Mouse (Mus musculus) neural tube, embryonic 12.5 days (tissue): ENCODE data around the gene Pappa2. TPM values are rescaled to one million over a fixed set of nuclear protein-coding genes. Genes with fewer than 3 reads are reported as not detected.

Experiments
- ATAC-seq: fragments of 200-750 bp; cut with Nextera tagmentation; 2 replicates; pipeline ENCODE4 v1.8.0; 2017; ENCODE audit warnings: low read depth, mild to moderate bottlenecking, moderate TSS enrichment, moderate library complexity; ENCODE audit not compliant: low FRiP score
- H3K27ac ChIP-seq: fragments of 300-500 bp; sonication (generic); 2 replicates; pipeline ENCODE4 v1.5.1; 2016
- H3K27me3 ChIP-seq: fragments of 300-500 bp; sonication (generic); replicated peaks from 2 replicates; pipeline ENCODE4 v1.6.1; 2016; ENCODE audit warnings: mild to moderate bottlenecking
- H3K36me3 ChIP-seq: fragments of 300-500 bp; sonication (generic); 2 replicates; pipeline ENCODE4 v1.6.1; 2016; ENCODE audit warnings: mild to moderate bottlenecking
- H3K4me1 ChIP-seq: fragments of 300-500 bp; sonication (generic); 2 replicates; pipeline ENCODE4 v1.6.1; 2016
- H3K4me2 ChIP-seq: fragments of 300-500 bp; sonication (generic); replicated peaks from 2 replicates; pipeline ENCODE4 v1.6.1; 2016; ENCODE audit warnings: mild to moderate bottlenecking
- H3K4me3 ChIP-seq: fragments of 300-500 bp; sonication (generic); 2 replicates; pipeline ENCODE4 v1.5.1; 2016
- H3K9ac ChIP-seq: fragments of 300-500 bp; sonication (generic); 2 replicates; pipeline ENCODE4 v1.6.1; 2016; ENCODE audit warnings: mild to moderate bottlenecking
- H3K9me3 ChIP-seq: fragments of 300-500 bp; sonication (generic); 2 replicates; pipeline ENCODE4 v1.6.1; 2016; ENCODE audit warnings: mild to moderate bottlenecking
- WGBS: fragments of 180-500 bp; shearing (Covaris S2); methylation state at CpG from one replicate; pipeline ENCODE4 v1.1.7; 2016; 5-methylcytosine and 5-hydroxymethylcytosine counted together
- polyA plus RNA-seq: library from polyadenylated mRNA; unstranded; fragments of >200 nt; fragmentation: Nextera tagmentation; extraction: Ambion mirVana; gene quantifications from 2 replicates; pipeline ENCODE4 v1.2.1, GENCODE M21; 2016

Gene Pappa2
- polyA plus RNA-seq, 1 experiment from 2014 or later, result 5.0 TPM

DNA sequence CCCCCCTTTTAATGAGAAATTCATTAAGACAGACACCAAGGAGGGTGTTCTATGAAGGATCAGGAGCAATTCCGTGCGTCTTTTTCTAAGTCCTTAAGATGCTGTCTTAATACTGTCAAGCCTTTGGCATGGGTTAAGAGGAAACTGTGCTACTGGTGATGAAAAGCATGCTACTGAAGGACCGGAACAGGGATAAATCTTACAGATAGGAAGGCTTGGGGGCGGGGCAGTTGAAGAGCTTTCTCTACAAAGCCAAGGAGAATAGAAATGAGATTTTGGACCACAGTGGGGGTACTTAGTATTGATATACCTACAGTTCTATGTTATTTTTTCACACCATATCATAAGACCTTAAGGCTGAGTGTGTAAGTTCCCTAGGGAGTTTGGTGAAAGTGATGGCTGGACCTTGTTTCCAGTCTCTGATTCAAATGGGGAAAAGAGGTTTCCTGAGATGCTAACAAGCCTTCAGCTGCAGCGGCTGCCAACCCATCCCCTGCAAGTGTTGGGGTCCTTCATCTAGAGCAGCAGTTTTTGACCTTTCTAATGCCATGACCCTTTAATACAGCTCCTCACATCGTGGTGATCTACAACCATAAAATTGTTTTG, 240.0 kb downstream of the Pappa2 start:
- no peak overlapping the region for H3K4me3 ChIP-seq
- H3K36me3 ChIP-seq, result no peaks in the 10 kb centered on the region
- no peaks in the 10 kb centered on the region for H3K9me3 ChIP-seq
- H3K9ac ChIP-seq, result no peak overlapping the region
- H3K27ac ChIP-seq, result no peak overlapping the region
- 78% methylated on average over 6 of the region's 6 CpGs for WGBS
- ATAC-seq, result no peak
- H3K27me3 ChIP-seq, result no peaks in the 10 kb centered on the region
- H3K4me1 ChIP-seq, result no peaks in the 10 kb centered on the region
- H3K4me2 ChIP-seq, result no peak overlapping the region

DNA sequence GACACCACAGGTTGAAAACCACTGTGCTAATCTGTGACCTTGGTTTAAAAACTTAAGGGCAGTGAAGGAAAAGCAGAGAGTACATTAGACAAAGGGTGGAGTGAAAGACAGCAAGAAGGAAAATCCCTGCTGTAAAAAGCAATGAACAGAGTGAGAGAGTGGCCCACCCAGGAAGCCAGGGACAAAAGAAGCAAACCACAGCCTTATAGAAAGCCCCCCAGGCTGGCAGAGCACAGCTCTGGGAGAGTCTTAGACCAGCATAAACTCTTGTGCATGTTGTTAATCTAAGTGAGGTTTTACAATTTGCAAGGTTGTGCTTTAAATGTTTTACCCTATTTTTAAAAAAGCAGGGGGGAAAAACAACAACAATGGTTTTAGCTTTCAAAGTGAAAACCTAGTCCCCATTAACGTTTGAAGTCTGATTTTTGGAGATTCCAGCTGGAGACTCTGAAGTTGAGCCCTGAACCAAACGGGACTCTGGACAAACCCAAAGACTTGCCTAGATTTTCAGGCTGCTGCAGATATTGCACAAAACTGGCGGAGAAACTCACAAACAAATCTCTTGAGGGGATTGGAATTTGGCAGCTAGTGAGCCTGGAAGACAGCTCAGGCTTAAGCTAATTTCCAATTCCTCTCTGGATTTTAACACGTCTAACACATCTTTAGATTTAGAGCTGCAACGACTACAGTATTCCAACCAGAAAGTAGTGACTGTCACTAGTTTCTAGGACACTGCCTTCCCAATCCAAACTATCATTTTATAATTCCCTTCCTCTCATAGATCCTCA, 241.0 kb downstream of the Pappa2 start:
- Histone ChIP-seq H3K9ac (no peak overlapping the region), H3K27ac (no peak overlapping the region), H3K36me3 (no peaks in the 10 kb centered on the region), H3K27me3 (no peaks in the 10 kb centered on the region), H3K4me3 (no peak overlapping the region), H3K9me3 (no peaks in the 10 kb centered on the region), H3K4me1 (no peaks in the 10 kb centered on the region), H3K4me2 (no peak overlapping the region)
- WGBS, result 40% methylated on average over 5 of the region's 5 CpGs
- ATAC-seq, result no peak

DNA sequence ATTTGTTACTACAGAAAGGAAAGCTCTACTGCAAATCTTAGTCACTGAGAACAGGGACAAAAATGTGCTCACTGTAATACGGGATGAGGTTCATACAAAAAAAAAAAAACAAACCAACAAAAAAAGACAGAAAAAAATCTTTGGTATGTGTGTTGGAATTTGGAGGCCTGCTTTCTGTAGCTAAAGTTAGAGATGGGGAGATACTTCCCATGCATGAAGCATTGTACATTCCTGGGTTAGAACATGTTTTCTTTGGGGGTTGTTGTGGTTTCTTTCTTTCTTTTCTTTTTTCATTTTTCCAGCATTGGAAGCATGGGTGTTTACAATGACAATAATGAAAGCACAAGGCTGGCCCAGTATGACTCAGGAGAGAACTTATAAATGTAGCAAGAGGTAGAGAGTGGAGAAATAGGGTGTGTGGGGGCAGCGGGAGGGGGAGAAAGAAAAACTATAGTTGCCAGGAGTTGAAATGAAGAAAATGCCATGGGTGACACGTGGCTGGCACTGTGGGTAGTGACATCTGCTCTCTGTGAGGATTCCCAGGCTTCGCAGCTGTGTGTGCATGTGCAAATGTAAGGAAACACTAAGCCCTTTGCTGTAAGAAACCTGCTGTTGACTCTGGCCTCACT, 247.3 kb downstream of the Pappa2 start:
- ATAC-seq, result no peak
- no peak overlapping the region for H3K27ac ChIP-seq
- H3K4me1 ChIP-seq, result no peaks in the 10 kb centered on the region
- no peaks in the 10 kb centered on the region for H3K9me3 ChIP-seq
- no peaks in the 10 kb centered on the region for H3K36me3 ChIP-seq
- H3K9ac ChIP-seq, result no peak overlapping the region
- no peak overlapping the region for H3K4me3 ChIP-seq
- H3K4me2 ChIP-seq, result no peak overlapping the region
- WGBS, result 79% methylated on average over 4 of the region's 4 CpGs
- no peaks in the 10 kb centered on the region for H3K27me3 ChIP-seq

DNA sequence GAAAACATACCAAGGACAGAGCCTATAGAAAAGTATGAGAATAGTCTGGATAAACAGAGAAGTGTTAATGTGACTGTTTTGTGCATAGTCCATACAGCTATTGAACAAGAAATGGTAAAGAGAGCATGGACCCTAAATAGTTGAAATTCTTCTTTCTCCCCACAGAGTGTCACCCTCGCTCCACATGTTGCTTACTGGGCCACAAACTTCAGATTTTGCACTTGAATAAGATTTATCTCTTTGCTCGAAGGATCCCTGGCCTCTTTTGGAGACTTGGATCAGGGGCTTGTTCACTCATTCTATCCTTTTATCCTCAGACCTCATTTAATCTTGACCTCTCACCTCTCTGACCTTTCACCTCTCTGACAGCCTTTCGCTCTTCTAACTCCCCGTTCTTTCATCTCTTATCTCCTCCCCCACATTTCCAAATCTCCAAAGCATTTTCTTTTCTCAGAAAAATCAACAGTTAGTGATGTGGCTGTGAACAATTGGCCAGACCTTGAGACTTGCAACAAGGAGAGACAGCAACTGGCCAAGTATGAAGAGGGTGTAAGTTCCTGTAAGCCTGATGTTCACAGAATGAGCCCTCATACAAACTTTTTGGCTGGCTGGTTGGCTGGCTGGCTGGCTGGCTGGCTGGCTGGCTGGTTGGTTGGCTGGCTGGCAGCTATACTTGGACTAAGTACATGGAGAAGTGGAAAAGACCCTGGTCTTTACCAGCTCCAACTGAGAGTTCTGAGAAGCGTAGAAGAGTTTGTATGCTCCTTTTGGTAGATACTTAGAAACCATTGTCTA, 266.8 kb downstream of the Pappa2 start:
- WGBS, result 45% methylated on average over 5 of the region's 5 CpGs

DNA sequence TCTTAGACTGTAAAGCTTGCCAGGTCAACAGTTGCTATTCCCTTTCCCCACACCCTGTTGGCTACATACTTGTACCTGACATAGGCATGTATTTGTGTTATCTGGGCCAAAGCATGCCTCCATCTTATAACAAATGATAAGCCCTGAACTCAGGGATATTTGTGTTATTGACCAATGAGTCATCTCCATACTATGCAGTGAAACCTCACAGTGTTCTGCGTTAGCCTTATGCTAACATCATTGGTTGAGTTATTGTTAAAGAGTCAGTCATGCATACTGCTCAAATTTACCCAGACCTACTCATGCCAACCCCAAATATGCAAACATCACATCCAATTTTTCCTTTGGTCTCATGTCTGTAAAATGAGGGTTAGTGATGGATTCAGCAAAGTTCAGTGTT, 279.0 kb downstream of the Pappa2 start:
- H3K4me2 ChIP-seq, result no peak overlapping the region
- no peaks in the 10 kb centered on the region for H3K4me1 ChIP-seq
- H3K27ac ChIP-seq, result no peak overlapping the region
- no peak for ATAC-seq
- no peaks in the 10 kb centered on the region for H3K9me3 ChIP-seq
- H3K36me3 ChIP-seq, result no peaks in the 10 kb centered on the region
- no peaks in the 10 kb centered on the region for H3K27me3 ChIP-seq
- no peak overlapping the region for H3K4me3 ChIP-seq
- 84% methylated on average over 1 of the region's 1 CpGs for WGBS
- no peak overlapping the region for H3K9ac ChIP-seq

More for the DNA sequence above, 266.8 kb downstream of the Pappa2 start:
- H3K4me3 ChIP-seq, result no peak overlapping the region
- no peaks in the 10 kb centered on the region for H3K4me1 ChIP-seq
- no peak for ATAC-seq
- H3K9me3 ChIP-seq, result no peaks in the 10 kb centered on the region
- H3K36me3 ChIP-seq, result no peaks in the 10 kb centered on the region
- H3K9ac ChIP-seq, result no peak overlapping the region
- H3K4me2 ChIP-seq, result no peak overlapping the region
- H3K27me3 ChIP-seq, result no peaks in the 10 kb centered on the region
- no peak overlapping the region for H3K27ac ChIP-seq

DNA sequence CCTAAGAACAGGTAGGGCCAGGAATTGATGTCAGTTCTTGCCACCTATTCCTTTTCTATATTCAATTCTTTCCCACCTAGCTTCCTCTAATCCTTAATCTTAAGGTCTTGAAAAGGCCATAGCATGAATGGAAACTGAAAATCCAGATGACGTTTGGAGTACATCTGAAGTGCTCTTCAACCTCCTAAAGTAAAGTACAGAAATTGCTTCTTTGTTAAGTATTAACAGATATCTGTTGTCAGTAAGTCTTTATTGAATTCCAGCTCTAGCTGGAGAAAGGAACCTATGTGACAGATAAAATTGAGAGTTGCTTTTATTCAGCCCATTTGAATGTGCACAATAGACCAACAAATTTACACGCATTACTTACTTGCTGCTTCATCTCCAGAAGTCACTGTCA, 280.1 kb downstream of the Pappa2 start:
- WGBS, result 78% methylated on average over 2 of the region's 2 CpGs
- Histone ChIP-seq H3K9ac (no peak overlapping the region), H3K4me3 (no peak overlapping the region), H3K27ac (no peak overlapping the region), H3K36me3 (no peaks in the 10 kb centered on the region), H3K27me3 (no peaks in the 10 kb centered on the region), H3K9me3 (no peaks in the 10 kb centered on the region), H3K4me2 (no peak overlapping the region), H3K4me1 (no peaks in the 10 kb centered on the region)
- ATAC-seq, result no peak

DNA sequence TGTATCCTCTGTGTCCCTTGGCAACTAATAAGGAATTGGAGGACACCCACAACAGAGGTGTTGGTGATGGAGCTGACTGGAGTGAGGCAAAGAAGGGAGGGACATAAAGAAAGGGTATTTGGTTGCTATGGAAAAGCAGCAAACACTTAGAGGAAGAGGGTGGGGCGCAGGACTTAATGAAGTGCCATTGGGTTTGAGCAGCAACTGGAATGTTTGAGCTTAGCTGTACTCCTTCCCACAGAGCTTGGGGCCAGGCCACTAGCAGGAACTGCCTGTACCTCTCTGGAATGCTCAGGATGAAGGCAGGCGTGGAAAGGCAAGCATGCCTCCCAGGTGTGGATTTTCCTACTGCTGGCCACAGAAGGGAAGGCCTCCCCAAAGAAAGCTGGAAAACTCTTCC, 281.0 kb downstream of the Pappa2 start:
- 77% methylated on average over 2 of the region's 2 CpGs for WGBS
- Histone ChIP-seq H3K9me3 (no peaks in the 10 kb centered on the region), H3K36me3 (no peaks in the 10 kb centered on the region), H3K9ac (no peak overlapping the region), H3K27me3 (no peaks in the 10 kb centered on the region), H3K4me3 (no peak overlapping the region), H3K4me2 (no peak overlapping the region), H3K27ac (no peak overlapping the region), H3K4me1 (no peaks in the 10 kb centered on the region)
- ATAC-seq, result no peak

DNA sequence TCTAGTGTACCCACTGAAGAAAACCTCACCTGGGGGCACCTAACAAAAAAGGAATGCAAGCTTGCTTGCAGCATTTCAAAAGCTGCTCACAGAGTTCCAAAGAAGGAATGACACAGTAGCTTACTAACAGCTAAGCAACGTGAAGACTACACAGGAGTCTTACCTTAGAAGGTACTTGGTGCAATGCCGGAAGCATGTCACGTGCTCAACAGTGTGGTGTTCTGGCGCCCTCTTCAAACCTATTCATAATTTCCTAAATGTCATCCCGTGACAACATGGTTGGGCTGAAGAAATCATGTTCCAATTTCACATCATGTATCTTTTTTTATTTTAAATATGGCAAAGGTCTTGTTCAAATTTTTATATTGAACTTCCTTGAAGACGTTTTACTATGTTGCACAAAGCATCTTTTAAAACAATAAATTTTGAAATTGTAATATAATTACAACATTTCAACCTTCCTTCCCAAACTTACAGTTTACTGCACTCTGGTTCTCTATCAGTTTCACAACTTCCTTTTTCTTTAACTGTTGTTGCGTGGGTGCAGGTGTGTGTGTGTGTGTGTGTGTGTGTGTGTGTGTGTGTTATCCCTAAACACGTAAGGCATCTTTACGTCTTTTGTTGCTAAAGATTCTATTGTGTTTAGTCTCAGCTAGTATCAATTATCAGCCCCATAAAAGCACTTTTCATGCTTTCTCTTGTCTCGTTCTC, 282.3 kb downstream of the Pappa2 start:
- H3K27me3 ChIP-seq, result no peaks in the 10 kb centered on the region
- H3K4me2 ChIP-seq, result no peak overlapping the region
- H3K9ac ChIP-seq, result no peak overlapping the region
- no peak overlapping the region for H3K27ac ChIP-seq
- H3K9me3 ChIP-seq, result no peaks in the 10 kb centered on the region
- H3K36me3 ChIP-seq, result no peaks in the 10 kb centered on the region
- WGBS, result 89% methylated on average over 10 of the region's 10 CpGs
- H3K4me1 ChIP-seq, result no peaks in the 10 kb centered on the region
- no peak overlapping the region for H3K4me3 ChIP-seq
- no peak for ATAC-seq

DNA sequence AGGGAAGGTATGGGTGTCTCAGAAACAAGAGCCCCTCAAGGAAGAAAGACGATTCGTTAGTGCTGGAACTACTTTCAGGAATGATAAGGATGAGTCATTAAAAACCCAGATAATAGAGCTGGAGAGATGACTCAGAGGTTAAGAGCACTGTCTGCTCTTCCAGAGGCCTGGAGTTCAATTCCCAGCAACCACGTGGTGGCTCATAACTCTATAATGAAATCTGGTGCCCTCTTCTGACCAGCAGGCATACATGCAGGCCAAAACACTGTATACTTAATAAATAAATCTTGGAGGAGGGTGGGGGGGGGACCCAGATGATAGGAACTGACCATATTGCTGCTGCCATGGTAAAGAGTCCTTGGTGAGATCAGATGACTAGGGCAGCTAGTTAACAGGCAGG, 282.9 kb downstream of the Pappa2 start:
- H3K9me3 ChIP-seq, result no peaks in the 10 kb centered on the region
- no peak overlapping the region for H3K4me3 ChIP-seq
- H3K27ac ChIP-seq, result no peak overlapping the region
- no peak overlapping the region for H3K9ac ChIP-seq
- H3K4me2 ChIP-seq, result no peak overlapping the region
- ATAC-seq, result no peak
- WGBS, result 71% methylated on average over 3 of the region's 3 CpGs
- no peaks in the 10 kb centered on the region for H3K4me1 ChIP-seq
- H3K36me3 ChIP-seq, result no peaks in the 10 kb centered on the region
- no peaks in the 10 kb centered on the region for H3K27me3 ChIP-seq

DNA sequence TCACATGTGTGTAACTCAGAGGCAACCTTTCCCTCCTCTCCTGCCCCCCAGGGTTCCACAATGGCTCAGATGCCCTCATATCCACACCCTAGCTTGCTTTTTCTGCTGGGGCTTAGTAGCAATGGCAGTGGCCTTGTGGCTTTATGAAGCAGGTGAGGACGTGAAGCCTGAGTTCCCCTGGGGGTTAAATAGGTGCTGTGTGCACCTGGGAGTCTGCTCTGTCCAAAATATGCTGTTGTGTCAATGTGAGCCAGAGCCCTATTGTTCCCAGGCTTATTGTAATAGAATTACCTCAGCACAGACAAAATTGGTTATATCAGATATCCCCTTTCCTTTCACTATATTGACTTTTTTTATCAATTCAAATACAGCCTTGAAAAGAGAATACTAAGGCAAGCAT, 292.6 kb downstream of the Pappa2 start:
- no peak overlapping the region for H3K27ac ChIP-seq
- 75% methylated on average over 1 of the region's 1 CpGs for WGBS
- H3K9me3 ChIP-seq, result no peaks in the 10 kb centered on the region
- H3K9ac ChIP-seq, result no peak overlapping the region
- no peaks in the 10 kb centered on the region for H3K27me3 ChIP-seq
- no peaks in the 10 kb centered on the region for H3K4me1 ChIP-seq
- no peak overlapping the region for H3K4me3 ChIP-seq
- peaks cover 24% of the 10 kb centered on the region; the same call in 1 of the 2 replicates for H3K36me3 ChIP-seq
- no peak for ATAC-seq
- H3K4me2 ChIP-seq, result no peak overlapping the region

DNA sequence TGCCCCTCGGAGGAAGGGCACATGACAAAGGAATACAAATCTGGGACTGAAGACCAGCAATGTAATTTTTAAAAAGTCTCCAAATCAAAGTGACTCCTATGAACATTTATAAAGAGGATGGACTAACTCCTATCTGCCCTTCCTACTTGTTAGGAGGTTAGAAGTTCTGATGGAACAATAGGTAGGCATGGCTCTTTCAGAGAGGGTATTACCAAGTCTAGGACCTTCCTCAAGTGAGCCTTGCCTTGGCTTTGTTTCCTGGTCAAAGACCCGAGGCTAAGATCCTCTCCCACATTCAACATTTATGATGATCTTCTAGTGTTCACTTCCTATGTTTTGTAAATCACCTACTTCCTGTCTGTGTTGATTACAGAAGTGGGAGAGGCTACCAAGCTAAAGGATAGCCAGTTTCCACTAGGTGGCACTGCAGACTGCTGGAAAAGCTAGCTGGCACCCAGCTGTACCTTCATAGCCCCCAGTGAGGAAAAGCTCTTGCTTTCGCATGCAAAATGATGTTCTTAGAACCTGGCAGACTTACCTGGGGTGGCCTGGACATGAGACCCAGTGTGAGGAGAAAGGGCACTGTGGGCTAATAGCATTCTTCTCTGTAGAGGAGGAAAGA, 310.2 kb downstream of the Pappa2 start:
- no peaks in the 10 kb centered on the region for H3K27me3 ChIP-seq
- H3K9me3 ChIP-seq, result no peaks in the 10 kb centered on the region
- 44% methylated on average over 3 of the region's 3 CpGs for WGBS
- no peak for ATAC-seq
- no peak overlapping the region for H3K4me3 ChIP-seq
- H3K4me1 ChIP-seq, result no peaks in the 10 kb centered on the region
- peaks cover 9% of the 10 kb centered on the region; the same call in 1 of the 2 replicates for H3K36me3 ChIP-seq
- H3K27ac ChIP-seq, result no peak overlapping the region
- H3K9ac ChIP-seq, result no peak overlapping the region
- H3K4me2 ChIP-seq, result no peak overlapping the region
